Mouse (Mus musculus): Measurements from ENCODE around the gene Hoxd9.

- TF ChIP-seq POLR2A (IDR thresholded peaks at IDR 0.05; ENCODE audit: insufficient read depth, low read length): no peak
- TF ChIP-seq CTCF (IDR thresholded peaks at IDR 0.05; ENCODE audit: low read depth, low read length): no peak
- TF ChIP-seq EP300 (IDR thresholded peaks at IDR 0.05; ENCODE audit: insufficient read depth, low read depth, low read length): no peak
Measured at GRCm38 (mm10) chr2:74746298-74746921, 48.9 kb downstream of the Hoxd9 start.

All from ES-Bruce4 (cell line).